Mouse (Mus musculus) testis, adult 2 months (tissue): ENCODE data around the gene Dmap1. TPM values are rescaled to one million over a fixed set of nuclear protein-coding genes. Genes with fewer than 3 reads are reported as not detected.

Experiments
- H3K27ac ChIP-seq: fragments of 200-500 bp; 2 replicates; pipeline ENCODE4 v1.5.1; 2012; ENCODE audit warnings: low read depth, low read length; ENCODE audit not compliant: control insufficient read depth, insufficient read depth
- H3K27me3 ChIP-seq: fragments of 200-500 bp; 2 replicates; pipeline ENCODE4 v1.6.1; 2012; ENCODE audit warnings: mild to moderate bottlenecking, low read length, moderate library complexity; ENCODE audit not compliant: control insufficient read depth, insufficient read depth
- H3K36me3 ChIP-seq: fragments of 200-500 bp; 2 replicates; pipeline ENCODE4 v1.6.1; 2012; ENCODE audit warnings: mild to moderate bottlenecking, low read length; ENCODE audit not compliant: control insufficient read depth, insufficient read depth
- H3K4me1 ChIP-seq: fragments of 200-500 bp; 2 replicates; pipeline ENCODE4 v1.6.1; 2012; ENCODE audit warnings: low read length; ENCODE audit not compliant: control insufficient read depth, insufficient read depth
- H3K4me3 ChIP-seq: fragments of 200-500 bp; 2 replicates; pipeline ENCODE4 v1.5.1; 2012; ENCODE audit warnings: low read depth, mild to moderate bottlenecking, low read length, moderate library complexity, mixed read lengths; ENCODE audit not compliant: control insufficient read depth
- CTCF ChIP-seq: fragments of 200-500 bp; IDR thresholded peaks from 2 replicates; pipeline ENCODE4 v1.5.1; 2012; ENCODE audit warnings: low read depth, mild to moderate bottlenecking, inconsistent platforms, low read length, moderate library complexity; ENCODE audit not compliant: control insufficient read depth, insufficient read depth, insufficient replicate concordance
- POLR2A ChIP-seq: fragments of 200-500 bp; IDR thresholded peaks from 2 replicates; pipeline ENCODE4 v1.6.1; 2012; ENCODE audit warnings: low read depth, mild to moderate bottlenecking, inconsistent platforms, low read length, moderate library complexity; ENCODE audit not compliant: control insufficient read depth
- polyA plus RNA-seq: library from polyadenylated mRNA; depleted of rRNA; stranded (reverse); fragments of >200 nt; gene quantifications from 2 replicates; pipeline ENCODE4 v1.2.3, GENCODE M21; 2012

Dmap1 gene
- polyA plus RNA-seq, 1 experiment = 37.8 TPM

GRCm38 (mm10) chr4:117655500-117655863 lies 26.6 kb downstream of the Dmap1 start:
- Histone ChIP-seq H3K27me3 (no peaks in the 10 kb centered on the region), H3K36me3 (no peaks in the 10 kb centered on the region; the same call in 1 of the 2 replicates), H3K4me3 (no peak overlapping the region), H3K27ac (no peak overlapping the region), H3K4me1 (no peaks in the 10 kb centered on the region)
- TF ChIP-seq CTCF = no peak
- no peak for TF ChIP-seq POLR2A

- H3K36me3 ChIP-seq = no peaks in the 10 kb centered on the region; the same call in 1 of the 2 replicates
- H3K4me1 ChIP-seq = no peaks in the 10 kb centered on the region
- no peaks in the 10 kb centered on the region for H3K27me3 ChIP-seq
- TF ChIP-seq CTCF (no peak), POLR2A (no peak)
- H3K4me3 ChIP-seq = no peak overlapping the region
- no peak overlapping the region for H3K27ac ChIP-seq
These were observed 27.2 kb downstream of the Dmap1 start for GRCm38 (mm10) chr4:117654703-117655499.

- Histone ChIP-seq H3K27ac (no peak overlapping the region), H3K4me3 (no peak overlapping the region), H3K27me3 (no peaks in the 10 kb centered on the region), H3K36me3 (no peaks in the 10 kb centered on the region; the same call in 1 of the 2 replicates), H3K4me1 (no peaks in the 10 kb centered on the region)
- TF ChIP-seq POLR2A (no peak), CTCF (no peak)
These were observed 27.9 kb downstream of the Dmap1 start for GRCm38 (mm10) chr4:117654016-117654702.

GRCm38 (mm10) chr4:117652727-117653126 lies 29.3 kb downstream of the Dmap1 start:
- no peak overlapping the region for H3K4me3 ChIP-seq
- H3K27me3 ChIP-seq = no peaks in the 10 kb centered on the region
- TF ChIP-seq CTCF = no peak
- TF ChIP-seq POLR2A = no peak
- H3K4me1 ChIP-seq = no peaks in the 10 kb centered on the region
- H3K36me3 ChIP-seq = no peaks in the 10 kb centered on the region; the same call in 1 of the 2 replicates
- no peak overlapping the region for H3K27ac ChIP-seq

- Histone ChIP-seq H3K27ac (no peak overlapping the region), H3K36me3 (no peaks in the 10 kb centered on the region; the same call in 1 of the 2 replicates), H3K27me3 (no peaks in the 10 kb centered on the region), H3K4me3 (no peak overlapping the region), H3K4me1 (no peaks in the 10 kb centered on the region)
- TF ChIP-seq POLR2A (0 out of 2 replicates have a peak, but pooled peaks have one; percentile 16), CTCF (no peak)
These were observed 30.4 kb downstream of the Dmap1 start for GRCm38 (mm10) chr4:117651626-117652101.

- H3K27ac ChIP-seq = no peak overlapping the region
- H3K4me1 ChIP-seq = no peaks in the 10 kb centered on the region
- H3K4me3 ChIP-seq = no peak overlapping the region
- no peaks in the 10 kb centered on the region; the same call in 1 of the 2 replicates for H3K36me3 ChIP-seq
- H3K27me3 ChIP-seq = no peaks in the 10 kb centered on the region
- TF ChIP-seq CTCF = no peak
- TF ChIP-seq POLR2A = no peak
These were observed 34.9 kb downstream of the Dmap1 start for GRCm38 (mm10) chr4:117646926-117647755.
